Mouse (Mus musculus): Measurements from ENCODE around the gene Pcp2. TPM values are rescaled to one million over a fixed set of nuclear protein-coding genes. Genes with fewer than 3 reads are reported as not detected.
A peak's percentile ranks its signal among the peaks of the same experiment; 100 is the strongest.

The Pcp2 gene
- total and polyA plus RNA-seq, 3 experiments, result 0.38 to 0.56 TPM; not detected in 1

- peaks cover 25% of the 10 kb centered on the region for H3K79me2 ChIP-seq (replicated peaks; ENCODE audit: control insufficient read depth, extremely low read depth, insufficient read depth, poor library complexity, severe bottlenecking)
- TF ChIP-seq ZC3H11A (IDR thresholded peaks at IDR 0.05; ENCODE audit: low read depth, low read length) (no peak), MEF2A (IDR thresholded peaks at IDR 0.05; ENCODE audit: borderline replicate concordance, low read depth, low read length) (no peak), ELF1 (IDR thresholded peaks at IDR 0.05; ENCODE audit: low read depth, low read length) (no peak), NELFE (IDR thresholded peaks at IDR 0.05; ENCODE audit: low read depth, low read length) (no peak), JUN (IDR thresholded peaks at IDR 0.05; ENCODE audit: insufficient read depth, low read depth, low read length) (no peak), CHD1 (IDR thresholded peaks at IDR 0.05; ENCODE audit: low read depth, low read length) (no peak), NRF1 (IDR thresholded peaks at IDR 0.05; ENCODE audit: low read depth, low read length) (no peak), ZNF384 (IDR thresholded peaks at IDR 0.05; ENCODE audit: low read depth, low read length) (no peak), POLR2AphosphoS2 (IDR thresholded peaks at IDR 0.05; ENCODE audit: low read depth, low read length) (no peak), E2F4 (IDR thresholded peaks at IDR 0.05; ENCODE audit: insufficient replicate concordance, low read depth, low read length) (no peak), MAFK (IDR thresholded peaks at IDR 0.05; ENCODE audit: insufficient replicate concordance, low read length) (no peak), SMC3 (IDR thresholded peaks at IDR 0.05; ENCODE audit: low read depth, low read length) (no peak), MAZ (IDR thresholded peaks at IDR 0.05; ENCODE audit: low read depth, low read length) (no peak), CTCF (conservative IDR thresholded peaks at IDR 0.05 in 1 of 2, IDR thresholded peaks at IDR 0.05 in 1 of 2; ENCODE audit: low read depth in 2 of 2, low read length in 2 of 2) (no peak), EP300 (IDR thresholded peaks at IDR 0.05; ENCODE audit: low read length) (no peak), ZMIZ1 (IDR thresholded peaks at IDR 0.05; ENCODE audit: low read depth, low read length) (no peak), TCF12 (IDR thresholded peaks at IDR 0.05; ENCODE audit: low read depth, low read length) (no peak), RCOR1 (conservative IDR thresholded peaks at IDR 0.05; ENCODE audit: low read depth, low read length) (no peak), KAT2A (IDR thresholded peaks at IDR 0.05; ENCODE audit: insufficient replicate concordance, low read length) (no peak)
- H3K36me3 ChIP-seq (replicated peaks in 1 of 2; ENCODE audit: control insufficient read depth in 1 of 2, insufficient read depth in 1 of 2, low read length in 1 of 2), result peaks cover 24 to 61% of the 10 kb centered on the region in 2 experiments
- H3K4me3 ChIP-seq (replicated peaks in 1 of 3; ENCODE audit: low read depth in 2 of 3, low read length in 2 of 3, poor library complexity in 1 of 3), result peak overlapping the region; percentile 72 to 93 (median 90)
- H3K4me1 ChIP-seq (ENCODE audit: control insufficient read depth in 1 of 2, insufficient read depth in 2 of 2), result peaks cover 6 to 27% of the 10 kb centered on the region in 2 experiments
- no peak for DNase-seq (ENCODE audit: extremely low read depth)
- dilution Hi-C loops (cut with MboI; ENCODE audit: extremely low pct_ligation_motif_present, extremely low pct_unique_long_range_greater_than_20kb, low sequenced_read_pairs) (no loop called here), in situ Hi-C loops (cut with MboI; ENCODE audit: low pct_ligation_motif_present, low pct_unique_long_range_greater_than_20kb, low sequenced_read_pairs) (loop anchor here (10.0 kb wide), 1 partner anchor 47 kb away; no protein-coding TSS in a partner anchor)
- H3K27me3 ChIP-seq (replicated peaks), result no peaks in the 10 kb centered on the region
- no peaks in the 10 kb centered on the region for H3K9me3 ChIP-seq (replicated peaks; ENCODE audit: low read length)
- peak overlapping the region; percentile 41 for H3K4me2 ChIP-seq (ENCODE audit: insufficient read depth, low read depth, poor library complexity, severe bottlenecking)
- no peak overlapping the region for H3K27ac ChIP-seq (ENCODE audit: insufficient read depth, low read depth)
- peak overlapping the region; percentile 77 for H3K9ac ChIP-seq (ENCODE audit: insufficient read depth, low read depth)
Measured at GRCm38 (mm10) chr8:3622119-3622518, 3.2 kb downstream of the Pcp2 start.

- peaks cover 25% of the 10 kb centered on the region for H3K79me2 ChIP-seq (replicated peaks; ENCODE audit: control insufficient read depth, extremely low read depth, insufficient read depth, poor library complexity, severe bottlenecking)
- dilution Hi-C loops (cut with MboI; ENCODE audit: extremely low pct_ligation_motif_present, extremely low pct_unique_long_range_greater_than_20kb, low sequenced_read_pairs) (no loop called here), in situ Hi-C loops (cut with MboI; ENCODE audit: low pct_ligation_motif_present, low pct_unique_long_range_greater_than_20kb, low sequenced_read_pairs) (loop anchor here (10.0 kb wide), 1 partner anchor 47 kb away; no protein-coding TSS in a partner anchor)
- peak; percentile 100 for DNase-seq (ENCODE audit: extremely low read depth)
- no peaks in the 10 kb centered on the region for H3K9me3 ChIP-seq (replicated peaks; ENCODE audit: low read length)
- peak within 1 kb of the TSS; percentile 88 for H3K4me2 ChIP-seq (ENCODE audit: insufficient read depth, low read depth, poor library complexity, severe bottlenecking)
- peaks cover 30 to 65% of the 10 kb centered on the region in 2 experiments for H3K36me3 ChIP-seq (replicated peaks in 1 of 2; ENCODE audit: control insufficient read depth in 1 of 2, insufficient read depth in 1 of 2, low read length in 1 of 2)
- H3K4me1 ChIP-seq (ENCODE audit: control insufficient read depth in 1 of 2, insufficient read depth in 2 of 2), result peaks cover 6 to 27% of the 10 kb centered on the region in 2 experiments
- H3K9ac ChIP-seq (ENCODE audit: insufficient read depth, low read depth), result peak within 1 kb of the TSS; percentile 96
- H3K4me3 ChIP-seq (replicated peaks in 1 of 3; ENCODE audit: low read depth in 2 of 3, low read length in 2 of 3, poor library complexity in 1 of 3), result peak within 1 kb of the TSS; percentile 90 to 96 (median 93)
- H3K27ac ChIP-seq (ENCODE audit: insufficient read depth, low read depth), result no peak within 1 kb of the TSS
- no peaks in the 10 kb centered on the region for H3K27me3 ChIP-seq (replicated peaks)
- no peak for TF ChIP-seq ZKSCAN1 (IDR thresholded peaks at IDR 0.05; ENCODE audit: borderline replicate concordance, low read depth, low read length)
- TF ChIP-seq TBP (conservative IDR thresholded peaks at IDR 0.05; ENCODE audit: low read depth, low read length), result 0 out of 2 replicates have a peak, but pooled peaks have one; percentile 35
- TF ChIP-seq E2F4 (IDR thresholded peaks at IDR 0.05; ENCODE audit: insufficient replicate concordance, low read depth, low read length), result no peak; the same call in 1 of the 2 replicates
- peak; percentile 86; the same call in 1 of the 2 replicates for TF ChIP-seq MAZ (IDR thresholded peaks at IDR 0.05; ENCODE audit: low read depth, low read length)
- peak; percentile 53 for TF ChIP-seq NRF1 (IDR thresholded peaks at IDR 0.05; ENCODE audit: low read depth, low read length)
- 0 out of 2 replicates have a peak, but pooled peaks have one; percentile 23 for TF ChIP-seq BHLHE40 (IDR thresholded peaks at IDR 0.05; ENCODE audit: low read depth, low read length)
- TF ChIP-seq KAT2A (IDR thresholded peaks at IDR 0.05; ENCODE audit: insufficient replicate concordance, low read length), result peak; percentile 99
- TF ChIP-seq CHD1 (IDR thresholded peaks at IDR 0.05; ENCODE audit: low read depth, low read length), result no peak
- peak; percentile 64; the same call in 1 of the 2 replicates for TF ChIP-seq MEF2A (IDR thresholded peaks at IDR 0.05; ENCODE audit: borderline replicate concordance, low read depth, low read length)
- no peak for TF ChIP-seq MAX (IDR thresholded peaks at IDR 0.05; ENCODE audit: low read length)
- no peak for TF ChIP-seq ZNF384 (IDR thresholded peaks at IDR 0.05; ENCODE audit: low read depth, low read length)
- peak; percentile 78 for TF ChIP-seq MXI1 (IDR thresholded peaks at IDR 0.05; ENCODE audit: low read depth, low read length)
- peak; percentile 71; the same call in 1 of the 2 replicates for TF ChIP-seq IRF4 (IDR thresholded peaks at IDR 0.05; ENCODE audit: low read depth, low read length)
- no peak for TF ChIP-seq ETS1 (conservative IDR thresholded peaks at IDR 0.05; ENCODE audit: low read depth, low read length)
- peak; percentile 69; the same call in 1 of the 2 replicates for TF ChIP-seq TCF12 (IDR thresholded peaks at IDR 0.05; ENCODE audit: low read depth, low read length)
- TF ChIP-seq CHD2 (IDR thresholded peaks at IDR 0.05; ENCODE audit: low read length), result peak; percentile 98
- peak; percentile 50; the same call in 1 of the 2 replicates for TF ChIP-seq JUND (conservative IDR thresholded peaks at IDR 0.05; ENCODE audit: low read depth, low read length)
- no peak for TF ChIP-seq ZMIZ1 (IDR thresholded peaks at IDR 0.05; ENCODE audit: low read depth, low read length)
- TF ChIP-seq EP300 (IDR thresholded peaks at IDR 0.05; ENCODE audit: low read length), result no peak
Measured at GRCm38 (mm10) chr8:3621199-3621970, 4.0 kb downstream of the Pcp2 start, which contains the start of the genes Xab2 and Pet100. TSS of gene Xab2 (minus strand) at chr8:3621316. TSS of gene Pet100 (plus strand) at chr8:3621548.

All from CH12.LX (cell line).